ENCODE assay signal across 20 mouse cellular contexts in genomic region chr17:49983478-49983877, GRCm38 (mm10).
DNase-seq lines count a peak whose midpoint lies in the region; ATAC-seq and TF ChIP-seq lines count a peak whose summit lies in the region.
"Had no signal": no experiment of that assay in that cellular context is flagged by ENCODE, and none has a peak within 500 bp of the region (broad histone marks: within the 10 kb centered on the region; RNA-seq: fewer than 3 reads in every experiment).

No protein-coding gene starts in this region.

- no peak for TF ChIP-seq CTCF in gastrocnemius, adult 2 months (IDR thresholded peaks at IDR 0.05)

- H3K4me3 ChIP-seq in gastrocnemius, adult 2 months = no peak overlapping the region
- no peak overlapping the region for H3K4me3 ChIP-seq in heart, embryonic 11.5 days (ENCODE audit: low read depth, low read length)
- no peak overlapping the region for H3K4me3 ChIP-seq in midbrain, embryonic 11.5 days (ENCODE audit: low read depth, low read length)
- H3K4me3 ChIP-seq in midbrain, embryonic 15.5 days = no peak overlapping the region
- H3K4me3 ChIP-seq: embryonic facial prominence, embryonic 13.5 days; forebrain, embryonic 12.5 days; hindbrain, embryonic 15.5 days had no signal

- ATAC-seq in heart, embryonic 11.5 days (replicated peaks; ENCODE audit: insufficient number of reproducible peaks, low FRiP score, low TSS enrichment) = no peak
- ATAC-seq in midbrain, embryonic 11.5 days (ENCODE audit: low FRiP score) = no peak
- no peak for ATAC-seq in midbrain, embryonic 15.5 days (replicated peaks)
- ATAC-seq in megakaryocyte progenitor cell, adult 5-6 weeks (replicated peaks; ENCODE audit: poor library complexity) = no peak
- ATAC-seq: CD4-positive, CD25-positive, alpha-beta regulatory T cell, adult 4 months; forebrain, embryonic 16.5 days had no signal

- H3K4me1 ChIP-seq in heart, embryonic 11.5 days (ENCODE audit: control insufficient read depth, insufficient read depth, low read length) = 0 out of 2 replicates have a peak, but pooled peaks cover 12% of the 10 kb centered on the region
- H3K4me1 ChIP-seq in midbrain, embryonic 11.5 days (ENCODE audit: control insufficient read depth, insufficient read depth, low read length) = no peaks in the 10 kb centered on the region
- no peaks in the 10 kb centered on the region for H3K4me1 ChIP-seq in midbrain, embryonic 15.5 days
- H3K4me1 ChIP-seq: embryonic facial prominence, embryonic 13.5 days; forebrain, embryonic 12.5 days; hindbrain, embryonic 15.5 days had no signal

- no peak overlapping the region for H3K4me2 ChIP-seq in heart, embryonic 11.5 days
- no peak overlapping the region for H3K4me2 ChIP-seq in midbrain, embryonic 11.5 days
- H3K4me2 ChIP-seq in midbrain, embryonic 15.5 days = no peak overlapping the region
- H3K4me2 ChIP-seq: embryonic facial prominence, embryonic 13.5 days; forebrain, embryonic 12.5 days; hindbrain, embryonic 15.5 days had no signal

- no peaks in the 10 kb centered on the region for H3K36me3 ChIP-seq in heart, embryonic 11.5 days (ENCODE audit: control insufficient read depth, insufficient read depth, low read length)
- no peaks in the 10 kb centered on the region for H3K36me3 ChIP-seq in midbrain, embryonic 11.5 days (ENCODE audit: control insufficient read depth, insufficient read depth, low read length)
- H3K36me3 ChIP-seq in midbrain, embryonic 15.5 days (replicated peaks) = no peaks in the 10 kb centered on the region
- H3K36me3 ChIP-seq: embryonic facial prominence, embryonic 13.5 days; forebrain, embryonic 12.5 days; G1E; hindbrain, embryonic 15.5 days had no signal

- no peak for DNase-seq in gastrocnemius, adult 2 months
- DNase-seq in gastrocnemius, postnatal 25 days = no peak
- no peak for DNase-seq in heart, adult 9 months (ENCODE audit: low spot score in 2 of 2)
- peak; percentile 61 for DNase-seq in midbrain, embryonic 11.5 days (ENCODE audit: low spot score, missing footprints)
- DNase-seq: adrenal gland, postnatal 10 days; B cell, adult 2 months; cerebellum, adult 11-12 months; cerebellum, adult 9-10 months; cerebellum, postnatal 25 days; gastrocnemius, postnatal 14 days; kidney, adult 8-10 months had no signal

- H3K27ac ChIP-seq in gastrocnemius, adult 2 months = peak overlapping the region; percentile 57; the same call in 1 of the 2 replicates
- H3K27ac ChIP-seq in heart, embryonic 11.5 days (ENCODE audit: low read depth, low read length) = peak overlapping the region; percentile 63
- no peak overlapping the region for H3K27ac ChIP-seq in midbrain, embryonic 11.5 days (ENCODE audit: low read depth, low read length)
- no peak overlapping the region for H3K27ac ChIP-seq in midbrain, embryonic 15.5 days
- H3K27ac ChIP-seq: embryonic facial prominence, embryonic 13.5 days; forebrain, embryonic 12.5 days; hindbrain, embryonic 15.5 days had no signal

- H3K27me3 ChIP-seq in heart, embryonic 11.5 days (ENCODE audit: control insufficient read depth, insufficient read depth, low read length) = no peaks in the 10 kb centered on the region
- H3K27me3 ChIP-seq in midbrain, embryonic 11.5 days (ENCODE audit: control insufficient read depth, insufficient read depth, low read length) = no peaks in the 10 kb centered on the region
- no peaks in the 10 kb centered on the region for H3K27me3 ChIP-seq in midbrain, embryonic 15.5 days (replicated peaks)
- H3K27me3 ChIP-seq: embryonic facial prominence, embryonic 13.5 days; hindbrain, embryonic 15.5 days had no signal

- intact Hi-C loops in gastrocnemius, adult 2 months (cut with DNase I) = no loop called here

- no peak overlapping the region for H3K9ac ChIP-seq in heart, embryonic 11.5 days (ENCODE audit: low read depth, low read length)
- H3K9ac ChIP-seq in midbrain, embryonic 11.5 days (ENCODE audit: low read length) = no peak overlapping the region
- no peak overlapping the region for H3K9ac ChIP-seq in midbrain, embryonic 15.5 days
- H3K9ac ChIP-seq: embryonic facial prominence, embryonic 13.5 days; forebrain, embryonic 12.5 days; hindbrain, embryonic 15.5 days had no signal

- 77% methylated on average over 5 of the region's 5 CpGs for WGBS in heart, embryonic 11.5 days (ENCODE audit: insufficient replicate concordance)
- 82% methylated on average over 5 of the region's 5 CpGs for WGBS in midbrain, embryonic 11.5 days
- 89% methylated on average over 5 of the region's 5 CpGs for WGBS in midbrain, embryonic 15.5 days

- peaks cover 8% of the 10 kb centered on the region; the same call in 1 of the 2 replicates for H3K9me3 ChIP-seq in heart, embryonic 11.5 days (replicated peaks; ENCODE audit: control insufficient read depth, low read length)
- H3K9me3 ChIP-seq in midbrain, embryonic 11.5 days (ENCODE audit: control insufficient read depth, low read length) = peaks cover 6% of the 10 kb centered on the region; the same call in 1 of the 2 replicates
- H3K9me3 ChIP-seq in midbrain, embryonic 15.5 days = no peaks in the 10 kb centered on the region
- H3K9me3 ChIP-seq: hindbrain, embryonic 15.5 days had no signal

Comparison
In these comparisons a context has a peak if more than half of its experiments do, and no peak if none do; other contexts are left out.
1. H3K27ac ChIP-seq: peak in gastrocnemius, adult 2 months (single experiment) and heart, embryonic 11.5 days (single experiment); none in midbrain, embryonic 11.5 days (single experiment) and midbrain, embryonic 15.5 days (single experiment).